In the genomic region with DNA sequence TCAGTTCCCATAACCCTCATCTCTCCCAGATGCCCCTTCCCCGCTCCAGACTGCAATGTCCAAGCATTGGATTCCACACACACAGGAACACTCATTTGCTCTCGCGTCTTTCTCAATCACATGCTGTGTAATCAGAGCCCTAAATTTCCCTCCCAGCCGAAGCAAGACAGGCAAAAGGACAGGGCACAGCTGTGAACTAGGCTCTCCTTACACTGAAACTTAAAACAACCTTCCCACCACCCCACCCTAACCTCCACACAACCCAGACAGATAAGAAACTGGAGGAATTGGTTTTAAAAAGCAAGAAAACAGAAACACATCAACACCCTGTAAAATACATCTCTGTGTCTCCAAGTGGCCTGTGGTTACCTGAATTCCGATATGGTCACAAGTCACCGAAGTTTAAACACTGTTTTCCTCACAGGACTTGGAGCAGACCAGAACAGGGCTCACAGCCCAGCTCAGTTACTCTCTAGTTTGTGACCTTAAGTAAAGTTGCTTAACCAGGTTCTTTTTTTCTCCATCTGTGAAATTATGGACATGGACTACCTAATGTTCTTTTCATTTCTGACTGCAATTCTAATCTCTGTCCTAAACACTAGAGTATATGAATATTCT, we compare ENCODE assay signal across 1 mouse cellular context.
TF ChIP-seq lines count a peak whose summit lies in the region.

No protein-coding gene starts in this region.

TF ChIP-seq in MEL, 35 proteins besides CTCF, POLR2A, EP300 and RAD21 (continued from another document):
- TF ChIP-seq GATA1 (IDR thresholded peaks at IDR 0.05; ENCODE audit: low read depth, low read length) (0 out of 2 replicates have a peak, but pooled peaks have one; percentile 38), ETS1 (IDR thresholded peaks at IDR 0.05; ENCODE audit: low read depth, low read length) (peak; percentile 58; the same call in 1 of the 2 replicates), POLR2AphosphoS5 (IDR thresholded peaks at IDR 0.05; ENCODE audit: borderline replicate concordance, low read depth, low read length) (no peak), SIN3A (IDR thresholded peaks at IDR 0.05; ENCODE audit: low read length) (peak; percentile 65; the same call in 1 of the 2 replicates)
